Mouse (Mus musculus) heart, embryonic 14.5 days (tissue): ENCODE measurements around the gene Abhd10. TPM values are rescaled to one million over a fixed set of nuclear protein-coding genes. Genes with fewer than 3 reads are reported as not detected.

Source experiments
- ATAC-seq: fragments of 200-750 bp; cut with Nextera tagmentation; 2 replicates; pipeline ENCODE4 v1.8.0; 2017; ENCODE audit warnings: low read depth, moderate TSS enrichment; ENCODE audit not compliant: insufficient number of reproducible peaks, insufficient read depth, low FRiP score
- H3K27ac ChIP-seq, 2 experiments: fragments of 200-500 bp in 1 of 2; fragments of 300-500 bp in 1 of 2; sonication (generic) in 1 of 2; replicated peaks in 1 of 2; 2 replicates each; pipeline ENCODE4 v1.5.1; 2012 to 2014; ENCODE audit warnings: low read depth in 2 of 2, low read length in 2 of 2, control low read depth in 1 of 2, mild to moderate bottlenecking in 1 of 2, mixed read lengths in 1 of 2; ENCODE audit not compliant: control insufficient read depth in 1 of 2, insufficient read depth in 1 of 2
- H3K27me3 ChIP-seq: fragments of 300-500 bp; sonication (generic); 2 replicates; pipeline ENCODE4 v1.6.1; 2014; ENCODE audit warnings: mild to moderate bottlenecking, low read length, control low read depth; ENCODE audit not compliant: control insufficient read depth, insufficient read depth
- H3K36me3 ChIP-seq: fragments of 300-500 bp; sonication (generic); 2 replicates; pipeline ENCODE4 v1.6.1; 2014; ENCODE audit warnings: mild to moderate bottlenecking, control low read depth, low read length, mixed read lengths; ENCODE audit not compliant: control insufficient read depth, insufficient read depth
- H3K4me1 ChIP-seq, 2 experiments: fragments of 200-500 bp in 1 of 2; fragments of 300-500 bp in 1 of 2; sonication (generic) in 1 of 2; 2 replicates each; pipeline ENCODE4 v1.6.1; 2012 to 2014; ENCODE audit warnings: low read length in 2 of 2, control low read depth in 1 of 2, mixed read lengths in 1 of 2; ENCODE audit not compliant: control insufficient read depth in 2 of 2, insufficient read depth in 2 of 2
- H3K4me2 ChIP-seq: fragments of 300-500 bp; sonication (generic); 2 replicates; pipeline ENCODE4 v1.6.1; 2014; ENCODE audit warnings: mild to moderate bottlenecking, low read length
- H3K4me3 ChIP-seq, 2 experiments: fragments of 200-500 bp in 1 of 2; fragments of 300-500 bp in 1 of 2; sonication (generic) in 1 of 2; 2 replicates each; pipeline ENCODE4 v1.5.1; 2012 to 2014; ENCODE audit warnings: low read length in 2 of 2, mild to moderate bottlenecking in 2 of 2, control low read depth in 1 of 2, low read depth in 1 of 2, moderate library complexity in 1 of 2; ENCODE audit not compliant: control insufficient read depth in 1 of 2, insufficient read depth in 1 of 2
- H3K9ac ChIP-seq: fragments of 300-500 bp; sonication (generic); 2 replicates; pipeline ENCODE4 v1.6.1; 2014; ENCODE audit warnings: mild to moderate bottlenecking, low read length
- H3K9me3 ChIP-seq: fragments of 300-500 bp; sonication (generic); 2 replicates; pipeline ENCODE4 v1.6.1; 2016; ENCODE audit warnings: low read length, control low read depth; ENCODE audit not compliant: control insufficient read depth
- WGBS: fragments of 180-500 bp; shearing (Covaris S2); extraction: QIAGEN DNeasy Blood & Tissue Kit; methylation state at CpG from one replicate; pipeline ENCODE4 v1.1.7; 2014; 5-methylcytosine and 5-hydroxymethylcytosine counted together
- polyA plus RNA-seq: library from polyadenylated mRNA; unstranded; fragments of >200 nt; fragmentation: Nextera tagmentation; extraction: Ambion mirVana; gene quantifications from 2 replicates; pipeline ENCODE4 v1.2.1, GENCODE M21; 2014

The Abhd10 gene
- polyA plus RNA-seq, 1 experiment from 2014 or later, result 29.1 TPM

DNA sequence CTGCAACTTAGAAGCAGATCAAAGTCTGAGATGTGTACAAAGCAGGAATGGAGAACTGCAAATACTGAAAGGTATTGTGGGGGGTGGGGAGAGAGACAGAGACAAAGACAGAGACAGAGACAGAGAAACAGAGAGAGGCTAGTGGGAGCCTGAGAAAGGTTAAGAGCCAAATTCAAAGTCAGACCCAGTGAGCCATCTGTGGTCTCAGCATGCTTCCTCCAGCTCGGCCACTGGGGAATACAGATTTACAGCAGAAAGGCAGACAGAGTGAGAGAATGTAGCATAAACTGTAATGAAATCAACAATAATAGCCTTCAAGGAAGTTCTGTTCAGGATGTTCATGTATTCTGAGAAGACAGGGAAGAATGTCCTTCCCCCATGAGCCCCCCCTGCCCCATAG lies 28.9 kb downstream of the Abhd10 start:
- H3K9me3 ChIP-seq, result peaks cover 5% of the 10 kb centered on the region; the same call in 1 of the 2 replicates
- no peak overlapping the region for H3K27ac ChIP-seq
- no peaks in the 10 kb centered on the region for H3K27me3 ChIP-seq
- H3K9ac ChIP-seq, result no peak overlapping the region
- H3K4me1 ChIP-seq, result no peaks in the 10 kb centered on the region
- H3K36me3 ChIP-seq, result no peaks in the 10 kb centered on the region
- no peak for ATAC-seq
- 64% methylated on average over 1 of the region's 1 CpGs for WGBS
- H3K4me3 ChIP-seq, result no peak overlapping the region
- H3K4me2 ChIP-seq, result no peak overlapping the region

DNA sequence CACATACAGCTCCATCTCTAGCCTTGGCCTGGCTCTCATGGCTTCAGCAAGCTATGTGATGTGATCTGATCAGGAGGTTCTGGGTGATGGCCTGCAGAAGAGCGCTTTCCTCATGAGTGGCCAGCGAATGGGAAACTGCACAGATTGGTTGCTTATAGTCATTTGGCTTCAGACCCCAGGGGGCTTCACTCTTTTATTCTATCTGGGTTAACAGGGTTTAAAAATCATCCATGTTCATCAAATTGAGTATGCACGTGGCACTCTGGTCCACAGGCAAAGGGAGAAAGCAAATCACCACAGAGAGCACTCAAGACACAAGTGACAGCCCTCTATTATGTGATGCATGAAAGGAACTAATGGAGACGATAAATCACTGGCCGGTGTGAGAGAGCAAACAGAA lies 29.5 kb downstream of the Abhd10 start:
- no peak overlapping the region for H3K27ac ChIP-seq
- H3K27me3 ChIP-seq, result no peaks in the 10 kb centered on the region
- 90% methylated on average over 5 of the region's 5 CpGs for WGBS

DNA sequence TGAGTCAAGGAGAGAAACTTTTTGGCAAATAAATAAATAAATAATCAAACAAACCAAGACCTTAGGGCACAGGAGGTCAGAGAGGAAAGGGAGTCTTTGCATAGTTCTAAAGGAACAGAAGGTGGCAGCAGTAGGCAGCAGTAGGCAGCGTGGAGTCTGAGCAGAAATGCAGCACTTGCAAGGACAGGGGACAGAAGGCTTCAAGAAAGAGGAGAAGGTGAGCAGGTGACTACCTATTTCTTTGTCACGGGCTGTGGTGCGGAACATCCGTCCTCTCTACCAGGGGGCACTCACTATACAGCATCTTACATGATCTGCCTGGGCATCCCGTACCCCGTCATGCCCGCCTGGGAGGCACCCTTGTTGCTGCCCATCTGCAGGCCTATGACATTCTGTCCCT lies 31.5 kb downstream of the Abhd10 start:
- no peak for ATAC-seq
- H3K4me2 ChIP-seq, result no peak overlapping the region
- no peaks in the 10 kb centered on the region for H3K4me1 ChIP-seq

More for the DNA sequence above, 29.5 kb downstream of the Abhd10 start:
- no peak for ATAC-seq
- Histone ChIP-seq H3K36me3 (no peaks in the 10 kb centered on the region), H3K4me3 (no peak overlapping the region), H3K4me1 (no peaks in the 10 kb centered on the region), H3K4me2 (no peak overlapping the region), H3K9me3 (peaks cover 5% of the 10 kb centered on the region; the same call in 1 of the 2 replicates), H3K9ac (no peak overlapping the region)

GRCm38 (mm10) chr16:45699301-45699700 lies 43.5 kb downstream of the Abhd10 start:
- Histone ChIP-seq H3K4me3 (no peak overlapping the region), H3K4me1 (no peaks in the 10 kb centered on the region), H3K27ac (no peak overlapping the region), H3K36me3 (no peaks in the 10 kb centered on the region), H3K9me3 (no peaks in the 10 kb centered on the region), H3K27me3 (no peaks in the 10 kb centered on the region), H3K4me2 (no peak overlapping the region), H3K9ac (no peak overlapping the region)
- no peak for ATAC-seq
- WGBS, result 51% methylated on average over 5 of the region's 5 CpGs

More for the DNA sequence above, 31.5 kb downstream of the Abhd10 start:
- 71% methylated on average over 7 of the region's 7 CpGs for WGBS
- Histone ChIP-seq H3K9me3 (peaks cover 5% of the 10 kb centered on the region; the same call in 1 of the 2 replicates), H3K27me3 (no peaks in the 10 kb centered on the region), H3K4me3 (no peak overlapping the region), H3K27ac (no peak overlapping the region), H3K36me3 (no peaks in the 10 kb centered on the region), H3K9ac (no peak overlapping the region)

- no peak overlapping the region for H3K4me2 ChIP-seq
- H3K36me3 ChIP-seq, result no peaks in the 10 kb centered on the region
- no peak overlapping the region for H3K9ac ChIP-seq
- H3K4me1 ChIP-seq, result no peaks in the 10 kb centered on the region
- no peak overlapping the region for H3K4me3 ChIP-seq
- 74% methylated on average over 6 of the region's 6 CpGs for WGBS
- H3K9me3 ChIP-seq, result no peaks in the 10 kb centered on the region
- H3K27me3 ChIP-seq, result no peaks in the 10 kb centered on the region
- H3K27ac ChIP-seq, result no peak overlapping the region
- no peak for ATAC-seq
Measured at GRCm38 (mm10) chr16:45697996-45698395, 44.8 kb downstream of the Abhd10 start.

- WGBS, result 81% methylated on average over 9 of the region's 9 CpGs
- Histone ChIP-seq H3K9ac (no peak overlapping the region), H3K27ac (no peak overlapping the region), H3K4me3 (no peak overlapping the region), H3K4me2 (no peak overlapping the region), H3K4me1 (no peaks in the 10 kb centered on the region), H3K36me3 (no peaks in the 10 kb centered on the region), H3K9me3 (no peaks in the 10 kb centered on the region), H3K27me3 (no peaks in the 10 kb centered on the region)
- no peak for ATAC-seq
Measured at GRCm38 (mm10) chr16:45695445-45696160, 47.2 kb downstream of the Abhd10 start.

DNA sequence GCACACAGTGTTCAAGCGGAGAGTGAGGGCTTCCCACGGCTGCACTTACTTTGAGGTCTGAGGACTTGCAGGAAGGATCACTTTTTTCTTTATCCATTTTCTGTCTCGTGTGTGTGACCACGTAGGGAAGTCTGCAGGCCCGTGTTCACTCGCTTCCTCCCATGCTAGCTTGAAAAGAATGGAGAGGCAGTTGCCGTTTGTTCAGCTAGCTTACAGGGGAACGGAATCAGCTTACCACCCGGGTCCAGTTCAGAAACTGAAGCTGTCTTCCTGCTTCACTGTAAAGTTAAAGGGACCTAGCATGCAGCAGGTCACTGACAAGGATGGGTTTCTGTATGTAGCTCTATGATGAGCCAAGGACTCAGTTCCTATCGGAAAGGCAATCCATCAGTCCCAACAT lies 49.2 kb downstream of the Abhd10 start, which contains the start of gene Tmprss7:
TSS of gene Tmprss7 (minus strand) at position 101 of the 400 bp plus-strand sequence.
- no peak within 1 kb of the TSS for H3K4me3 ChIP-seq
- no peak for ATAC-seq
- WGBS, result 69% methylated on average over 10 of the region's 10 CpGs
- no peak within 1 kb of the TSS for H3K9ac ChIP-seq
- H3K36me3 ChIP-seq, result no peaks in the 10 kb centered on the region
- H3K4me1 ChIP-seq, result no peaks in the 10 kb centered on the region
- no peak within 1 kb of the TSS for H3K4me2 ChIP-seq
- H3K27ac ChIP-seq, result no peak within 1 kb of the TSS
- no peaks in the 10 kb centered on the region for H3K27me3 ChIP-seq
- H3K9me3 ChIP-seq, result no peaks in the 10 kb centered on the region

DNA sequence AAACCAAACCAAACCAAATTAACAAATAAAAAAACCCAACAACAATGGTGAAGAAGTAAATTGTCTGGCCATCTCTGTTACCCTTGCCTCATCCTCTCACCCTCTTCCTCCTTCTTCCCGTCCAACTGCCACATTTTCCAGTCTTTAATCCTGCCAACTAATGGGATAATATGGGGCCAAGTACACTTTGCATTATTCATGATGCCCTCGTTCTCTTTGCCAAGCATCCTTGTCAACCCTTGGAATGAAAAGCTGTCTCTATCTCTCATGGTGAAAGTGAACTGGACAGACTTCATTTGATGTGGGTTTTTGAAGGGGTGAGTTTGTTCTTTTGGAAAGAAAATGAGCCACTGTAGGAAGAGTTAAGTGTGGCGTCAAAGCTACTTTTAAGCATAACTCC lies 49.9 kb downstream of the Abhd10 start:
- no peak overlapping the region for H3K4me2 ChIP-seq
- 65% methylated on average over 3 of the region's 3 CpGs for WGBS
- H3K27me3 ChIP-seq, result no peaks in the 10 kb centered on the region
- no peak for ATAC-seq
- H3K9ac ChIP-seq, result no peak overlapping the region
- no peak overlapping the region for H3K27ac ChIP-seq
- H3K4me3 ChIP-seq, result no peak overlapping the region
- H3K4me1 ChIP-seq, result no peaks in the 10 kb centered on the region
- H3K9me3 ChIP-seq, result no peaks in the 10 kb centered on the region
- no peaks in the 10 kb centered on the region for H3K36me3 ChIP-seq
